Mouse (Mus musculus) small intestine, adult 2 months (tissue): ENCODE results near the gene Soat1. TPM values are rescaled to one million over a fixed set of nuclear protein-coding genes. Genes with fewer than 3 reads are reported as not detected.

ENCODE experiments used
- H3K27ac ChIP-seq: fragments of 200-500 bp; 2 replicates; pipeline ENCODE4 v1.5.1; 2012; ENCODE audit warnings: low read depth, low read length, control low read depth, inconsistent platforms; ENCODE audit not compliant: insufficient read depth
- H3K27me3 ChIP-seq: fragments of 200-500 bp; 2 replicates; pipeline ENCODE4 v1.6.1; 2012; ENCODE audit warnings: mild to moderate bottlenecking, moderate library complexity, low read length, inconsistent platforms; ENCODE audit not compliant: control insufficient read depth, insufficient read depth
- H3K36me3 ChIP-seq: fragments of 200-500 bp; 2 replicates; pipeline ENCODE4 v1.6.1; 2012; ENCODE audit warnings: mild to moderate bottlenecking, low read length, control low read depth, inconsistent platforms; ENCODE audit not compliant: control insufficient read depth, insufficient read depth
- H3K4me1 ChIP-seq: fragments of 200-500 bp; 2 replicates; pipeline ENCODE4 v1.6.1; 2012; ENCODE audit warnings: low read length, inconsistent platforms, mixed read lengths; ENCODE audit not compliant: control insufficient read depth, insufficient read depth, insufficient read length
- H3K4me3 ChIP-seq: fragments of 200-500 bp; 2 replicates; pipeline ENCODE4 v1.5.1; 2012; ENCODE audit warnings: low read depth, mild to moderate bottlenecking, control low read depth, inconsistent platforms, low read length, moderate library complexity
- CTCF ChIP-seq: fragments of 200-500 bp; IDR thresholded peaks from 2 replicates; pipeline ENCODE4 v1.5.1; 2012; ENCODE audit warnings: low read depth, mild to moderate bottlenecking, control low read depth, inconsistent platforms, low read length, moderate library complexity, mixed read lengths; ENCODE audit not compliant: insufficient replicate concordance, insufficient read length; ENCODE audit errors: extremely low read depth
- POLR2A ChIP-seq: fragments of 200-500 bp; IDR thresholded peaks from 2 replicates; pipeline ENCODE4 v1.6.1; 2012; ENCODE audit warnings: low read depth, mild to moderate bottlenecking, control low read depth, inconsistent platforms, low read length, moderate library complexity
- WGBS: fragments of 180-500 bp; shearing (Covaris S2); methylation state at CpG from one replicate; pipeline ENCODE4 v1.1.7; 2018; 5-methylcytosine and 5-hydroxymethylcytosine counted together
- polyA plus RNA-seq: library from polyadenylated mRNA; depleted of rRNA; stranded (reverse); fragments of >200 nt; gene quantifications from 2 replicates; pipeline ENCODE4 v1.2.3, GENCODE M21; 2012

The Soat1 gene
- polyA plus RNA-seq, 1 experiment = 6.1 TPM

DNA sequence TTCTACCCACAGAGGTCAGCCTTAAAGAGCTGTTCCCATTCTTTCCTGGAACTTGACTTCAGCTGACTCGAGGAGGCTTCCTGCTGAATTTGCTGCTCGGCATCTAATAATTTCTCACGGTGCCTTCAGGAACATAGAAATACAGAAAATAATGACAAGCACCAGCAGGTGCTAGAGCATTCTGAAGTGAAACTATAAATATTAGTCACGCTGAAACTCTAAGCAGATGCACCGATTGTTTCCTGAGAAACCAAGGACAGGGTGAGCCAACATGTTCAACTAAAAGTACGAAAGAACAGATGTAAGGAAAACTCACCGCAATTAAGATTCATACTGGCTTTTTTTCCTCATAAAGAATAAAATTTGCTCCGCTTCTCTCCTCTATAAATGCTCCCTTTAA is 20.9 kb upstream of the Soat1 start:
- Histone ChIP-seq H3K27ac (no peak overlapping the region), H3K36me3 (no peaks in the 10 kb centered on the region), H3K27me3 (no peaks in the 10 kb centered on the region), H3K4me1 (no peaks in the 10 kb centered on the region), H3K4me3 (no peak overlapping the region)
- WGBS = 78% methylated on average over 8 of the region's 8 CpGs
- no peak for TF ChIP-seq CTCF
- no peak for TF ChIP-seq POLR2A

DNA sequence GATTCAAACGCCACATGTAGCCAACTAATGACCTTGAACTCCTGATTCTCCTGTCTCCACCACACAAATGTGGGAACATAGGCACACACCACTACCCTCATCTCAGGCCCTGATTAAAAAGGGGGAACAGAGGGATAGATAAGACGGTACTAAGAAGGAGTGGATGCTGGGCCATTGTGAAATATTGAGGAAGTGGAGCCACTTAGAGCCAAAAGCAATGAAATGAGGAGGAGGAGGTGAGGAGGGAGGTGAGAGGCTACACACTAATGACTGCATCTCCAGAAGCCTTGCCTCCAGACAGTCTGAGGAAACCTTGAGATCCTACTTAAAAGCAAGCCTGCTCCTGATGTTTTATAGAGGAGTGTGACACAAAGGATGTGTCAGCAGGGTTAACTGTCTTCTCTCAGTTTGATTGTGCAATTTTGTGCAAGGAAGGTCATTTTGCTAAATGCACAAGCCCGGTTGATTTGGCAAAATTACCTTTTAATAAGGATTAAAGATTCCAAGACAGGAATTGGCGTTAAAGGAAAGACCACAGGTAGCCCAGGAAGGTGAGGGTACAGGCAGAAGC is 17.2 kb upstream of the Soat1 start:
- H3K27me3 ChIP-seq = no peaks in the 10 kb centered on the region
- TF ChIP-seq POLR2A = no peak
- TF ChIP-seq CTCF = no peak
- H3K4me1 ChIP-seq = no peaks in the 10 kb centered on the region
- no peaks in the 10 kb centered on the region for H3K36me3 ChIP-seq
- no peak overlapping the region for H3K27ac ChIP-seq
- no peak overlapping the region for H3K4me3 ChIP-seq
- WGBS = 68% methylated on average over 4 of the region's 4 CpGs

DNA sequence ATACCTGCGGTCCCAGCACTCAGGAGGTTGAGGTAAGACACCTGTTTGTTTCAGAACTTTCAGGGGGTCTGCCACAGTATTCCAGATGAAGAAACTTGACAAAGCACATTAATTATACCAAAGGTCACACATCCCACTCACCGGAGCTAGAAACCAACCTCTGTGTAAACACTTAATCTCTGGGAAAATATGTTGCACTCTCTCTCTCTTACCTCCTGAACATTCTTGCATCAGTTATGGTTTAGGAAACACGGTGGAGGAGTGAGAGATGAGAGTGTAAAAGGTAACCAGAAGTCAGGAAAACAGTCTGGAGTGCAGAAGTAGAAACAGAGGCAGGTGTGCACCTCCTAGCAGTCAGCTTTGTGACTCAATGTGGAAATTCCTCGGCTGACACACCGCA is 13.9 kb upstream of the Soat1 start:
- no peaks in the 10 kb centered on the region for H3K36me3 ChIP-seq
- no peaks in the 10 kb centered on the region for H3K27me3 ChIP-seq
- H3K4me1 ChIP-seq = no peaks in the 10 kb centered on the region
- 56% methylated on average over 5 of the region's 5 CpGs for WGBS
- H3K4me3 ChIP-seq = no peak overlapping the region
- TF ChIP-seq POLR2A = no peak
- no peak for TF ChIP-seq CTCF
- H3K27ac ChIP-seq = no peak overlapping the region

DNA sequence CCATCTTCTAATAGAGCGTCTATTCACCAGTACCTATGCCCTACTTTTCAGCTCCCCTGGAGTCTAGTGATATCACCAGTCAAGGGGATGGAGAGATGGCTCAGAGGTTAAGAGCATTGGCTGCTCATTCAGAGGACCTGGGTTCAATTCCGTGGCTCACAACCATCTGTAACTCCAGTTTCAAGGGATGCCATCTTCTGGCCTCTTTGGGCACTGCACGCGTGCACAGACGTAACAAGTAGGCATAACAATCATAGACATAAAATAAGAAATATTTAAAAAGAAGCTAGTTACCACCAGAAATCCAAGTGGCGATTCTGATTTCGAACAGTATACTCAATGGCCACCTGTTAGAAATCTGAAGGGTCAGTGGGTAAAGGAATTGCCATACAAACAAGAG is 13.4 kb upstream of the Soat1 start:
- TF ChIP-seq POLR2A (no peak), CTCF (no peak)
- Histone ChIP-seq H3K27me3 (no peaks in the 10 kb centered on the region), H3K4me3 (no peak overlapping the region), H3K36me3 (no peaks in the 10 kb centered on the region), H3K27ac (no peak overlapping the region), H3K4me1 (no peaks in the 10 kb centered on the region)
- 97% methylated on average over 7 of the region's 7 CpGs for WGBS

DNA sequence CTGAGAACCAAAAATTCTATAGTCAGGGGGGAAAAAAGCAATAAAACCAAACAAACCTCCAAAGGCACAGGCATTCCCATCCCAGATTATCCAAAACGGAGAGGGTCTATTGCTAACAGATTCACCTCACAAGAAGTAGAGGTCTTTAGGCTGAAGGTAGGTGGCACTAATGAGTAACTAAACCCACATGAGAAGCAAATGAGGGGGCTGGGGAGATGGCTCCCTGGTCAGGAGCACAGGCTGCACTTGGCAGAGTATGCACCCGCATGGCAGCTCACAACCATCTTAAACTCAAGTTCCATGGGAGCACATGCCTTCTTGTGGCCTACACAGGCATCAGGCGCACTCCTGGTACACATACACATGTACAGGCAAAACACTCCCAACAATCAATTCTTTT is 7.7 kb upstream of the Soat1 start:
- WGBS = 90% methylated on average over 3 of the region's 3 CpGs
- H3K27me3 ChIP-seq = no peaks in the 10 kb centered on the region
- no peak overlapping the region for H3K27ac ChIP-seq
- no peak overlapping the region for H3K4me3 ChIP-seq
- no peaks in the 10 kb centered on the region for H3K36me3 ChIP-seq
- TF ChIP-seq POLR2A = no peak
- no peak for TF ChIP-seq CTCF
- peaks cover 14% of the 10 kb centered on the region; the same call in 1 of the 2 replicates for H3K4me1 ChIP-seq

DNA sequence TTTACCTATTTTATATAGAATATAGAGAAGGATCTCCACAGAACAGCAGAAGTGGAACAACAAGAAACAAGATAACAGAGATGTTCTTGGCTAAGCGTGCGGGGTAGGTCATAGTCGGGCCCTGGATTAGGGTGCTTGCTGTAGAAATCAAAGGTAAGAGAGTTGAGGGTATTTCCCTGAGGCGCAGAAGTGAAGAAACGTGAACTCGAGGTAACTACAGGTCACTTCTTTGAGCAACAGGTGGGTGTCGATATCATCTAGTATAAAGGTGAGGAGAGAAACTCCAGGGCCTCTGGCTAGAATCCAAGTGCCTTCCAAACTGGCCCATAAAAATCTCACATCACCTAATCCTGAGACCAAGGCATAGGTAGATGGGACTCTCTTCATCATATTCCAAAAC is 2.4 kb upstream of the Soat1 start:
- 22% methylated on average over 7 of the region's 7 CpGs for WGBS
- peaks cover 26% of the 10 kb centered on the region for H3K4me1 ChIP-seq
- H3K36me3 ChIP-seq = no peaks in the 10 kb centered on the region
- H3K27ac ChIP-seq = no peak overlapping the region
- TF ChIP-seq POLR2A = no peak
- no peak for TF ChIP-seq CTCF
- H3K4me3 ChIP-seq = no peak overlapping the region
- H3K27me3 ChIP-seq = no peaks in the 10 kb centered on the region

DNA sequence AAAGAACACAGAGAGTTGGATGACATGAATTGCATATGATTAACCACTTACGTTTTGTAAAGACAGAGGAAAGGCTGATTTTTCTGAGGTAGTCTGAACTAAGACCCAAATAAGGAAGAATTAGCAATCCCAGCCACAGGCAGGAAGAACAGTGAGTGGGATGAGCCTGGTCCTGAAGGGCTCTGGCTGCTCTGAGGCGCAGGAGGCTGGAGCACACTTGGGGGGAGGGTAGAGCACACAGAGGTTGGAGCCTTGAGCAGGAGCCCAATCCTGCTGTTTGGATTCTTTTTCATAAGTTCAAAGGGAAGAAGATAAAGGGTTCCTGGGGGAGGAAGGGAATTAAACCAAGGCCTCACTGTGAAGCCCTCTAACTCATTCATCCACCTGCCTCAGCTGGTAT is 1.9 kb upstream of the Soat1 start:
- H3K4me3 ChIP-seq = no peak overlapping the region
- H3K4me1 ChIP-seq = peaks cover 28% of the 10 kb centered on the region
- H3K27ac ChIP-seq = no peak overlapping the region
- H3K36me3 ChIP-seq = no peaks in the 10 kb centered on the region
- H3K27me3 ChIP-seq = no peaks in the 10 kb centered on the region
- 70% methylated on average over 2 of the region's 2 CpGs for WGBS
- no peak for TF ChIP-seq CTCF
- TF ChIP-seq POLR2A = no peak

DNA sequence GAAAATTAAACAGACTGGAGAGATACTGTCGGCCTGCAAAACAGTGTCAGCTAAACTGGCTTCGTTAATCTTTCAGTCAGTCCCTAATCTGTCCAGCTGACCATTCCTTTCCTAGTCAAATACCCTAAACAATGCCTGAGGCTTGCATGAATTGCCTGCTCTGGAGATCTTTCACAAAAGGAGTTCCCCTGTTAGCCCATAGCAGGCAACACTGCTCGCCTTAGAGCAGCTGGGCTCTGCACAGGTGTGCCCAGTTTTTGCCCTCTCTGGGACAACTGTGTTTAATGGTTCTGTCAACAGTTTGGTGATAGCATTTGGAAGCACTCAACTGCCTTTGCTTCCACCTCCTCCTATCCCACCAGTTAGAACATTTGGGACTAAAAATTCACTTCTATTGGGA is 723 bp upstream of the Soat1 start:
- no peak overlapping the region for H3K4me3 ChIP-seq
- 56% methylated on average over 3 of the region's 3 CpGs for WGBS
- no peak overlapping the region for H3K27ac ChIP-seq
- peaks cover 28% of the 10 kb centered on the region for H3K4me1 ChIP-seq
- no peaks in the 10 kb centered on the region for H3K36me3 ChIP-seq
- TF ChIP-seq CTCF = no peak
- no peak for TF ChIP-seq POLR2A
- no peaks in the 10 kb centered on the region for H3K27me3 ChIP-seq
